Mouse (Mus musculus) CH12.LX (cell line): ENCODE measurements around the gene Cmtm4. TPM values are rescaled to one million over a fixed set of nuclear protein-coding genes. Genes with fewer than 3 reads are reported as not detected.
A peak's percentile ranks its signal among the peaks of the same experiment; 100 is the strongest.

Experiments
- DNase-seq: peaks from one replicate; pipeline ENCODE4 v3.0.0-alpha.2; 2013; ENCODE audit errors: extremely low read depth
- H3K27ac ChIP-seq: 2 replicates; pipeline ENCODE4 v1.5.1; 2012; ENCODE audit warnings: low read depth, mild to moderate bottlenecking, control low read depth, moderate library complexity; ENCODE audit not compliant: insufficient read depth
- H3K27me3 ChIP-seq: replicated peaks from 2 replicates; pipeline ENCODE3; 2012; ENCODE audit warnings: inconsistent platforms
- H3K36me3 ChIP-seq, 2 experiments: replicated peaks in 1 of 2; 2 replicates each; pipeline versions ENCODE3 to v1.6.1; 2012; ENCODE audit warnings: inconsistent platforms in 1 of 2, low read length in 1 of 2, mild to moderate bottlenecking in 1 of 2, mixed read lengths in 1 of 2, moderate library complexity in 1 of 2; ENCODE audit not compliant: control insufficient read depth in 1 of 2, insufficient read depth in 1 of 2
- H3K4me1 ChIP-seq, 2 experiments: 2 replicates each; pipeline ENCODE4 v1.6.1; 2012; ENCODE audit warnings: inconsistent platforms in 1 of 2, moderate library complexity in 1 of 2; ENCODE audit not compliant: insufficient read depth in 2 of 2, control insufficient read depth in 1 of 2
- H3K4me2 ChIP-seq: 2 replicates; pipeline ENCODE4 v1.6.1; 2012; ENCODE audit warnings: low read depth, mild to moderate bottlenecking, control low read depth; ENCODE audit not compliant: poor library complexity, insufficient read depth, severe bottlenecking
- H3K4me3 ChIP-seq, 3 experiments: fragments of 150-350 bp in 1 of 3; sonication (generic) in 1 of 3; replicated peaks in 1 of 3; 2 replicates each; pipeline versions ENCODE3 to v1.5.1; 2011 to 2012; ENCODE audit warnings: low read depth in 2 of 3, low read length in 2 of 3, mild to moderate bottlenecking in 2 of 3, moderate library complexity in 2 of 3, control low read depth in 1 of 3, improper control_type of control experiment in 1 of 3, inconsistent platforms in 1 of 3, mixed read lengths in 1 of 3; ENCODE audit not compliant: poor library complexity in 1 of 3
- H3K79me2 ChIP-seq: replicated peaks from 2 replicates; pipeline ENCODE4 v1.6.1; 2012; ENCODE audit warnings: mild to moderate bottlenecking, moderate library complexity; ENCODE audit not compliant: control insufficient read depth, poor library complexity, insufficient read depth, severe bottlenecking; ENCODE audit errors: extremely low read depth
- H3K9ac ChIP-seq: 2 replicates; pipeline ENCODE4 v1.6.1; 2012; ENCODE audit warnings: low read depth, mild to moderate bottlenecking, control low read depth, moderate library complexity; ENCODE audit not compliant: insufficient read depth
- H3K9me3 ChIP-seq: replicated peaks from 2 replicates; pipeline ENCODE3; 2012; ENCODE audit warnings: low read length, inconsistent platforms, mixed read lengths
- BHLHE40 ChIP-seq: IDR thresholded peaks from 2 replicates; pipeline ENCODE4 v1.6.1; 2011; ENCODE audit warnings: mild to moderate bottlenecking, low read depth, low read length, improper control_type of control experiment
- CHD1 ChIP-seq: IDR thresholded peaks from 2 replicates; pipeline ENCODE4 v1.6.1; 2012; ENCODE audit warnings: low read depth, low read length, improper control_type of control experiment, inconsistent platforms
- CHD2 ChIP-seq: IDR thresholded peaks from 2 replicates; pipeline ENCODE4 v1.6.1; 2011; ENCODE audit warnings: low read length, improper control_type of control experiment
- CTCF ChIP-seq, 2 experiments: IDR thresholded peaks in 1 of 2; conservative IDR thresholded peaks in 1 of 2; 2 replicates each; pipeline ENCODE4 v1.5.1; 2011 to 2012; ENCODE audit warnings: low read depth in 2 of 2, low read length in 2 of 2, improper control_type of control experiment in 1 of 2, inconsistent platforms in 1 of 2, mild to moderate bottlenecking in 1 of 2, moderate library complexity in 1 of 2
- E2F4 ChIP-seq: IDR thresholded peaks from 2 replicates; pipeline ENCODE4 v1.6.1; 2011; ENCODE audit warnings: low read depth, low read length, improper control_type of control experiment; ENCODE audit not compliant: insufficient replicate concordance
- ELF1 ChIP-seq: IDR thresholded peaks from 2 replicates; pipeline ENCODE4 v1.6.1; 2014; ENCODE audit warnings: low read depth, mild to moderate bottlenecking, inconsistent platforms, low read length, improper control_type of control experiment
- EP300 ChIP-seq: IDR thresholded peaks from 2 replicates; pipeline ENCODE4 v1.6.1; 2011; ENCODE audit warnings: low read length, improper control_type of control experiment
- ETS1 ChIP-seq: conservative IDR thresholded peaks from 2 replicates; pipeline ENCODE4 v1.6.1; 2012; ENCODE audit warnings: low read depth, mild to moderate bottlenecking, inconsistent platforms, low read length, improper control_type of control experiment, moderate library complexity
- HCFC1 ChIP-seq: IDR thresholded peaks from 2 replicates; pipeline ENCODE4 v1.6.1; 2012; ENCODE audit warnings: low read depth, mild to moderate bottlenecking, inconsistent platforms, low read length, improper control_type of control experiment
- JUN ChIP-seq: IDR thresholded peaks from 2 replicates; pipeline ENCODE4 v1.6.1; 2011; ENCODE audit warnings: low read depth, mild to moderate bottlenecking, low read length, improper control_type of control experiment, moderate library complexity; ENCODE audit not compliant: insufficient read depth
- JUND ChIP-seq: conservative IDR thresholded peaks from 2 replicates; pipeline ENCODE4 v1.6.1; 2011; ENCODE audit warnings: low read depth, low read length, improper control_type of control experiment
- KAT2A ChIP-seq: IDR thresholded peaks from 2 replicates; pipeline ENCODE4 v1.6.1; 2012; ENCODE audit warnings: low read length, improper control_type of control experiment, inconsistent platforms; ENCODE audit not compliant: insufficient replicate concordance
- MAFK ChIP-seq: IDR thresholded peaks from 2 replicates; pipeline ENCODE4 v1.6.1; 2011; ENCODE audit warnings: low read length, improper control_type of control experiment; ENCODE audit not compliant: insufficient replicate concordance
- MAX ChIP-seq: IDR thresholded peaks from 2 replicates; pipeline ENCODE4 v1.6.1; 2011; ENCODE audit warnings: low read length, improper control_type of control experiment
- MEF2A ChIP-seq: IDR thresholded peaks from 2 replicates; pipeline ENCODE4 v1.6.1; 2014; ENCODE audit warnings: low read depth, mild to moderate bottlenecking, inconsistent platforms, low read length, improper control_type of control experiment, borderline replicate concordance
- MYC ChIP-seq: IDR thresholded peaks from 2 replicates; pipeline ENCODE4 v1.6.1; 2011; ENCODE audit warnings: low read depth, mild to moderate bottlenecking, improper control_type of control experiment, low read length
- NELFE ChIP-seq: IDR thresholded peaks from 2 replicates; pipeline ENCODE4 v1.6.1; 2011; ENCODE audit warnings: low read depth, low read length, improper control_type of control experiment
- NRF1 ChIP-seq: IDR thresholded peaks from 2 replicates; pipeline ENCODE4 v1.6.1; 2014; ENCODE audit warnings: low read depth, mild to moderate bottlenecking, inconsistent platforms, low read length, improper control_type of control experiment, moderate library complexity
- PAX5 ChIP-seq: IDR thresholded peaks from 2 replicates; pipeline ENCODE4 v1.6.1; 2012; ENCODE audit warnings: low read length, inconsistent platforms, mixed read lengths
- POLR2A ChIP-seq: IDR thresholded peaks from 2 replicates; pipeline ENCODE4 v1.6.1; 2011; ENCODE audit warnings: low read depth, mild to moderate bottlenecking, improper control_type of control experiment, low read length
- POLR2AphosphoS2 ChIP-seq: IDR thresholded peaks from 2 replicates; pipeline ENCODE4 v1.6.1; 2011; ENCODE audit warnings: low read depth, low read length, improper control_type of control experiment
- RCOR1 ChIP-seq: conservative IDR thresholded peaks from 2 replicates; pipeline ENCODE4 v1.6.1; 2012; ENCODE audit warnings: low read depth, mild to moderate bottlenecking, inconsistent platforms, low read length, improper control_type of control experiment
- SIN3A ChIP-seq: IDR thresholded peaks from 2 replicates; pipeline ENCODE4 v1.6.1; 2012; ENCODE audit warnings: low read length, improper control_type of control experiment, inconsistent platforms
- SMC3 ChIP-seq: IDR thresholded peaks from 2 replicates; pipeline ENCODE4 v1.6.1; 2011; ENCODE audit warnings: low read depth, low read length, improper control_type of control experiment
- UBTF ChIP-seq: IDR thresholded peaks from 2 replicates; pipeline ENCODE4 v1.6.1; 2012; ENCODE audit warnings: low read depth, mild to moderate bottlenecking, inconsistent platforms, low read length, improper control_type of control experiment, moderate library complexity
- USF2 ChIP-seq: conservative IDR thresholded peaks from 2 replicates; pipeline ENCODE4 v1.6.1; 2011; ENCODE audit warnings: low read depth, low read length, improper control_type of control experiment
- ZC3H11A ChIP-seq: IDR thresholded peaks from 2 replicates; pipeline ENCODE4 v1.6.1; 2012; ENCODE audit warnings: low read depth, mild to moderate bottlenecking, inconsistent platforms, low read length, improper control_type of control experiment
- ZKSCAN1 ChIP-seq: IDR thresholded peaks from 2 replicates; pipeline ENCODE4 v1.6.1; 2012; ENCODE audit warnings: low read depth, inconsistent platforms, low read length, improper control_type of control experiment, borderline replicate concordance
- ZMIZ1 ChIP-seq: IDR thresholded peaks from 2 replicates; pipeline ENCODE4 v1.6.1; 2012; ENCODE audit warnings: low read depth, mild to moderate bottlenecking, inconsistent platforms, low read length, improper control_type of control experiment
- ZNF384 ChIP-seq: IDR thresholded peaks from 2 replicates; pipeline ENCODE4 v1.6.1; 2012; ENCODE audit warnings: low read depth, low read length, improper control_type of control experiment, inconsistent platforms
- dilution Hi-C: fragments of 300-500 bp; cut with MboI; formaldehyde crosslinking; loops from 2 replicates; pipeline ENCODE4 v1.14.3; 2020; ENCODE audit warnings: low sequenced_read_pairs; ENCODE audit not compliant: extremely low pct_unique_long_range_greater_than_20kb, extremely low pct_ligation_motif_present
- in situ Hi-C: fragments of 300-500 bp; cut with MboI; formaldehyde crosslinking; loops from 3 replicates; pipeline ENCODE4 v1.14.3; 2019; ENCODE audit warnings: low sequenced_read_pairs, low pct_ligation_motif_present, low pct_unique_long_range_greater_than_20kb, mixed read lengths
- polyA plus RNA-seq: library from polyadenylated mRNA; unstranded; fragments of >175 nt; gene quantifications from 2 replicates; pipeline ENCODE4 v1.2.1, GENCODE M21; 2012; ENCODE audit warnings: low read depth; ENCODE audit not compliant: insufficient read length
- total RNA-seq, 2 experiments: library from RNA; depleted of rRNA; stranded (reverse); fragments of 300-350 nt in 1 of 2; fragments of >200 nt in 1 of 2; gene quantifications; 2 replicates each; pipeline ENCODE4 v1.2.3; 2012 to 2014

Cmtm4 gene
- total and polyA plus RNA-seq, 3 experiments = 2.3 to 3.0 (median 2.6) TPM

- Histone ChIP-seq H3K9me3 (no peaks in the 10 kb centered on the region), H3K4me1 (peaks cover 3 to 30% of the 10 kb centered on the region in 2 experiments; a peak in 2 of 4 replicates)
- no peak for TF ChIP-seq SIN3A
- TF ChIP-seq POLR2A = no peak
- TF ChIP-seq ELF1 = no peak
- no peak for TF ChIP-seq MYC
- no peak for TF ChIP-seq CHD1
- no peak for TF ChIP-seq CTCF (conservative IDR thresholded peaks at IDR 0.05 in 1 of 2, IDR thresholded peaks at IDR 0.05 in 1 of 2; ENCODE audit: low read depth in 2 of 2, low read length in 2 of 2)
- TF ChIP-seq POLR2AphosphoS2 = no peak
- no peak for TF ChIP-seq USF2
- no peak for TF ChIP-seq KAT2A
- TF ChIP-seq ETS1 = no peak
- no peak for TF ChIP-seq NELFE
- no peak for TF ChIP-seq HCFC1
- TF ChIP-seq RCOR1 = no peak
- no peak for TF ChIP-seq NRF1
- no peak for TF ChIP-seq CHD2
- TF ChIP-seq ZMIZ1 = no peak
- no peak for TF ChIP-seq SMC3
- no peak for TF ChIP-seq E2F4
- no peak for TF ChIP-seq PAX5
- TF ChIP-seq MEF2A = no peak
- TF ChIP-seq, all 38 proteins: peak for 0
- dilution Hi-C loops = no loop called here
- no peak for DNase-seq
- peak overlapping the region; percentile 85 for H3K4me2 ChIP-seq
- peak overlapping the region; percentile 35 to 92 (median 63) for H3K4me3 ChIP-seq
- no peaks in the 10 kb centered on the region for H3K27me3 ChIP-seq
- H3K9ac ChIP-seq = peak overlapping the region; percentile 85
- peaks cover 0 to 20% of the 10 kb centered on the region in 2 experiments for H3K36me3 ChIP-seq
- no peak overlapping the region for H3K27ac ChIP-seq
- H3K79me2 ChIP-seq = no peaks in the 10 kb centered on the region
- in situ Hi-C loops = loop anchor here (5.0 kb wide), 1 partner anchor 66 kb away; no protein-coding TSS in a partner anchor
These were observed 54.5 kb downstream of the Cmtm4 start for GRCm38 (mm10) chr8:104341106-104341561.

GRCm38 (mm10) chr8:104340233-104341105 lies 55.1 kb downstream of the Cmtm4 start:
- H3K4me2 ChIP-seq = peak overlapping the region; percentile 85
- H3K9me3 ChIP-seq = no peaks in the 10 kb centered on the region
- H3K4me3 ChIP-seq = peak overlapping the region; percentile 61 to 92 (median 63)
- peak overlapping the region; percentile 85 for H3K9ac ChIP-seq
- in situ Hi-C loops (loop anchor here (5.0 kb wide), 1 partner anchor 67 kb away; no protein-coding TSS in a partner anchor), dilution Hi-C loops (no loop called here)
- peaks cover 0 to 15% of the 10 kb centered on the region in 2 experiments for H3K36me3 ChIP-seq
- no peaks in the 10 kb centered on the region for H3K79me2 ChIP-seq
- H3K4me1 ChIP-seq = peaks cover 3 to 30% of the 10 kb centered on the region in 2 experiments; a peak in 2 of 4 replicates
- DNase-seq = peak; percentile 74
- H3K27me3 ChIP-seq = no peaks in the 10 kb centered on the region
- H3K27ac ChIP-seq = no peak overlapping the region
- TF ChIP-seq ZMIZ1 = 0 out of 2 replicates have a peak, but pooled peaks have one; percentile 40
- TF ChIP-seq ELF1 = peak; percentile 65
- no peak for TF ChIP-seq ZKSCAN1
- TF ChIP-seq JUND = no peak
- TF ChIP-seq JUN = no peak
- peak; percentile 77; the same call in 1 of the 2 replicates for TF ChIP-seq UBTF
- no peak; the same call in 1 of the 2 replicates for TF ChIP-seq SIN3A
- TF ChIP-seq MAX = no peak
- TF ChIP-seq E2F4 = no peak
- TF ChIP-seq BHLHE40 = no peak
- no peak for TF ChIP-seq ZNF384
- TF ChIP-seq CTCF (conservative IDR thresholded peaks at IDR 0.05 in 1 of 2, IDR thresholded peaks at IDR 0.05 in 1 of 2; ENCODE audit: low read depth in 2 of 2, low read length in 2 of 2) = peak in 1 of 2 experiments; percentile 72; a peak in 2 of 4 replicates
- peak; percentile 46; the same call in 1 of the 2 replicates for TF ChIP-seq NRF1
- TF ChIP-seq USF2 = no peak
- no peak for TF ChIP-seq PAX5
- no peak for TF ChIP-seq ZC3H11A
- no peak for TF ChIP-seq EP300
- TF ChIP-seq MAFK = no peak
